Mouse (Mus musculus): ENCODE measurements around the gene Trim59.

Trim59 gene

GRCm38 (mm10) chr3:69004437-69005337, 39.9 kb downstream of the Trim59 start, which contains the start of the genes Ift80 and Smc4:
TSS of gene Ift80 (minus strand) at chr3:69004570.
TSS of gene Smc4 (plus strand) at chr3:69004738.
- peak; percentile 96 for DNase-seq

DNA sequence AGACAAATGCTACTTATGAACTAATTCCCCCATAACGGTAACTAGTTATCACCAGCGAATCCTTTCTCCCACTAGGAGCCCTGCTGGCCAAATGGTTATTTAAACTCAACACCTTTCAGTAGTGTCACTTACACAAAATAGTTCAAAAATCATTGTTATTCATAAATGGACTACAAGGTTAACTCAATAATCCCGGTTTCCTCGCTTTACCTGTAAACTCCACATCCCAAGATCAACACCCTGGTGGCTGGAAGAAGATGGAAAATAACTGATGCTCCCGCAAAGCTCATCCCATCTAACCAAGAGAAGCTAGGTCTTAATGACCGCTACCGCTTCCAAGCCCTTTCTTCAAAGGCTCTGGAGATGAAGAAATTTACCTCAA, 40.5 kb downstream of the Trim59 start:
- no peak for DNase-seq

DNA sequence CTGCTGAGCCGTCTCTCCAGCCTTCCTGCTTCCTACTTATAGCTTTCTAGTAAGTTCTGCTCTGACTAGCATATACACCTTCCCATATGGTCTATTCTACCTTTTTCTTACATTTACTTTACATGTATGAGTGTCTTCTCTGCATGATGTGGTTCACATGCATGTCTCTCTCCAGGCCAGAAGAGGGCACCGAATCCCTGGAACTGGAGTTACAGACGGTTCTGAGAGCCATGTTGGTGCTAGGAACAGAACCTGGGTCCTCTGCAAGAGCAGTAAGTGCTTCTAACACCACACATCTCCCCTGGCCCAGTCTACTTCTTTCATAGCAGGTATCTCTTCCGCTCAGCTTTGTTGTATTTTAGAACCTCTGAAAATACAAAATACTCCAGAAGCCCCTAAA, 41.8 kb downstream of the Trim59 start:
- DNase-seq = no peak

DNA sequence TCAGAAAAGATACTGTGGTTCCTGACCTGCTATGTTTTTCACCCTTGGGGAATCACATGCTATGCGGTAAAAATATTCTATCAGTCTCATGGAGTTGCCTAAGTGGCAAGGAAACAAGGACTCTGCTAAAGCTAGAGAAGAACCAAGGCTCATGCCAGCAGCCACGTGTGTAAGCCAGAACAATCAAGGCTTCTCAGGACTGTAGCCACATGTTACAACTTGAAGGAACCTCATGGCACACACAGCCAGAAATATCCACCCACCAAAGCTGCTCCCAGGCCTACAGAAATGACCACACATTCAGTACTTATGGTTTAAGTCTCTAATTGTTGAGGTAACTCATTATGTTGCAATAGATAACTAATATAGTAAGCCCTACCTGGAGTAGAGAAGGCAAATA, 58.0 kb downstream of the Trim59 start:
- DNase-seq = no peak
